Mouse (Mus musculus): ENCODE data around the gene Strn4.

Strn4 gene

GRCm38 (mm10) chr7:16815351-16815941 is at the start of gene Strn4:
Gene Strn4 (plus strand): TSS chr7:16815889.
- peak; percentile 59 for DNase-seq (ENCODE audit: low spot score)

- DNase-seq (ENCODE audit: low spot score) = no peak
Measured at GRCm38 (mm10) chr7:16766443-16766842, 49.2 kb upstream of the Strn4 start.

- no peak for DNase-seq (ENCODE audit: low spot score)
Measured at GRCm38 (mm10) chr7:16775888-16776287, 39.8 kb upstream of the Strn4 start.

- DNase-seq (ENCODE audit: low spot score) = peak; percentile 61
Measured at GRCm38 (mm10) chr7:16780076-16780475, 35.6 kb upstream of the Strn4 start.

- DNase-seq (ENCODE audit: low spot score) = peak; percentile 91
Measured at GRCm38 (mm10) chr7:16780825-16781554, 34.7 kb upstream of the Strn4 start, which contains the start of gene Slc1a5. Gene Slc1a5 (plus strand): TSS chr7:16781340.

- DNase-seq (ENCODE audit: low spot score) = no peak
Measured at GRCm38 (mm10) chr7:16781555-16781815, 34.2 kb upstream of the Strn4 start.

GRCm38 (mm10) chr7:16781816-16782554 is 33.7 kb upstream of the Strn4 start:
- DNase-seq (ENCODE audit: low spot score) = no peak

GRCm38 (mm10) chr7:16782555-16783125 is 33.0 kb upstream of the Strn4 start:
- DNase-seq (ENCODE audit: low spot score) = no peak

GRCm38 (mm10) chr7:16783224-16783688 is 32.4 kb upstream of the Strn4 start:
- no peak for DNase-seq (ENCODE audit: low spot score)

GRCm38 (mm10) chr7:16783758-16784415 is 31.8 kb upstream of the Strn4 start:
- DNase-seq (ENCODE audit: low spot score) = peak; percentile 48

GRCm38 (mm10) chr7:16784498-16784976 is 31.2 kb upstream of the Strn4 start:
- no peak for DNase-seq (ENCODE audit: low spot score)

GRCm38 (mm10) chr7:16785541-16786083 is 30.1 kb upstream of the Strn4 start:
- DNase-seq (ENCODE audit: low spot score) = no peak

GRCm38 (mm10) chr7:16792316-16792715 is 23.4 kb upstream of the Strn4 start:
- no peak for DNase-seq (ENCODE audit: low spot score)

- peak; percentile 62 for DNase-seq (ENCODE audit: low spot score)
Measured at GRCm38 (mm10) chr7:16793010-16793725, 22.5 kb upstream of the Strn4 start.

- DNase-seq (ENCODE audit: low spot score) = no peak
Measured at GRCm38 (mm10) chr7:16794886-16795285, 20.8 kb upstream of the Strn4 start.

- no peak for DNase-seq (ENCODE audit: low spot score)
Measured at GRCm38 (mm10) chr7:16804409-16805028, 11.2 kb upstream of the Strn4 start.

- no peak for DNase-seq (ENCODE audit: low spot score)
Measured at GRCm38 (mm10) chr7:16807936-16808335, 7.8 kb upstream of the Strn4 start.

- DNase-seq (ENCODE audit: low spot score) = no peak
Measured at GRCm38 (mm10) chr7:16808647-16809046, 7.0 kb upstream of the Strn4 start.

GRCm38 (mm10) chr7:16809739-16810138 is 6.0 kb upstream of the Strn4 start:
- peak; percentile 50 for DNase-seq (ENCODE audit: low spot score)

GRCm38 (mm10) chr7:16810399-16810919 is 5.2 kb upstream of the Strn4 start:
- DNase-seq (ENCODE audit: low spot score) = no peak

All from testis, postnatal 14 days (tissue).